Mouse (Mus musculus) thymus, adult 18-20 months (tissue): ENCODE measurements around the gene Gpat2.

Experiments used
- DNase-seq, 2 experiments: peaks; one replicate each; pipeline ENCODE4 v3.0.0; 2022; ENCODE audit warnings: mixed read lengths in 2 of 2

Gpat2 gene

DNA sequence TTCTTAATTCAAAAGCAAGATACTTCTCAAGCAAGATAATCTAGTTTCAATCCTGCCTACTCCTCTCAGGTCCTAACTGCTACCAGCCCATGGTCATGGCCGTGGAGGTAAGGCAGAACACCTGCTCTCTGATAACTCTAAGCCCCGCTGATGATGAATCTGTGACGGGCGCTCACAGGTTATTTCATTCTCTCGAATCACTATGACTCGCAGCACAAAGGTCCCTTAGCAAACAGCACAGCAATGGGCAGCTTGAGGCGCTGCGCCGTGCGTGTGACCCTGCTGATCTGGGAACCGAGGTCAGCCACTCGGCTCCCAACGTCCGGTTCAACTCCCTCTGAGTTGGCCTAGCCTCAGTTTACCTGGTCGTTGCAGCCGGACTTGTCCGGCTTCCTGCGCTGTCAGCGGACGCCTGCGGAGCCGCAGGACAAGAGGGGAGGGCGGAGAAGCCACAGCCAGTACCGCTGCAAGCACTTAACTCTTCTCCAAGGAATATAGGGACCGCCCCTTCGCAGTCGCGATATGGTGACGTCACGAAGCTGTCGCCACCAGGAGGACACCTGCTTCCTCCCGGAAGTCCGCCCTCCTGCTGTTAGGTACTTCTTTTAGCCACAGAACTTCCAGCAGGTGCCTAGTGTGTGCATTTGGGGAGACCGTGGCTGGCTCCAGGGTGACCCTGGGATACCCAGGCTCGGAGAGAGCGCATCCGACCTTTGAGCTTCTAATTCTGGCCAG is 19.2 kb downstream of the Gpat2 start, which contains the start of gene Fahd2a:
Gene Fahd2a, minus strand, starts transcription at position 511 of the 735 bp plus-strand sequence.
- peak; percentile 78 to 85 for DNase-seq

GRCm38 (mm10) chr2:127446847-127447246 is 21.8 kb downstream of the Gpat2 start:
- no peak for DNase-seq

DNA sequence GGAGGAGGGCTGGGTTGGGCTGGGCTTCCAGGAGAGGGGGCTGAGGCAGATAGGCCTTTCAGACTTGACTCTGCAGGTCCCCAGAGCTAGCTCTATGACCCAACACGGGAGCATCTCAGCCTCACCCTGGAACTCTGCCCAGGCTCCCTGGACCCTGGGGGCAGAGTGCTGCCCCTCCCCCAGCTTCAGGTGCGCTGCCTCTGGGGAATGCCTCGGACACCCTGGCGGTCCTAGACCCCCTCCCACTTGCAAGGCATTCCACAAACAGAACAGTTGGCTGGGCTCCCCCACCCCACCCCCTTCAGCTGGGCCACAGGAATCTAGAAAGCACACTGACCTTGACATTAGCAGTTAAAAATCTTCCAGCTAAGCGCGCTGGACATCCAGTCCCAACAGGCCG is 24.7 kb downstream of the Gpat2 start:
- DNase-seq: no peak

GRCm38 (mm10) chr2:127451748-127452147 is 26.7 kb downstream of the Gpat2 start:
- DNase-seq: no peak

DNA sequence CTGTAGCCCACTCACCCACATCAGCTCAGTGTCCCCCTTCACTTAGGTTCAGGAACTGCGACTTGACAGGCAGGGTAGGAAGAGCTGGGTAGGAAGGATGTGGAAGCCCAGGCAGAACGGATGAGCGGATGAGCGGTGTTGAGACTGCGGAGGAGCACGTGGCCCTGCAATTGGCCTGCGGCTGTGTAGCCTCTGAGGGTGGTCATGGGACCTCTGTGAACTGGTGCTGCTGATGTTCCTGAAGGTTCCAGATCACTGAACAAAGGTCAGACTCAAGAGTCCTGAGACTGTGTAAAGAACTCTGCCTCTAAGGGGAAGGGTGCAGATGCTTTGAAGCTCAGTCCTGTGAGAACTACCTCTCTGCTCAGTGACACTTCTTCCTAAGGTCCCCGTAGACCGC is 28.1 kb downstream of the Gpat2 start:
- DNase-seq: no peak

DNA sequence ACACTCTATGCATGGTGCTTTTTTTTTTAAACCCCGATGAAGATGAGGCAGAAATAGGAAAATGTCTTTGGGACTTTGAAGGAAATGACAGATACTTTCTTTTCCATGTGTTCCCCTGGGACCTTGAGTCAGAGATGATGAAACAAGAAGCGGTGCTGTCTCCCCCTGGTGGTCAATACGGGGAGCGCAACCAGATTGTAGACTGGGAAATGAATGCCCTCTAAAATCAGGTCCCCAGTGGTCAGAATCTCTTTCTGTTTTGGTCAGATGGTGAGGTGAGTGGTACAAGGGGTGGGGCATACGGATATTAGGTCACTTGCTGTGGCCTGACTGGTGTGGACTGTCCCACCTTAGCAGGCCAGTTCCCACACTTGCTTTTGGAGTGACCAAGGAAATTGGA is 28.8 kb downstream of the Gpat2 start:
- peak in 1 of 2 experiments; percentile 24 for DNase-seq

- DNase-seq: no peak
Measured at GRCm38 (mm10) chr2:127459341-127459740, 34.3 kb downstream of the Gpat2 start.

GRCm38 (mm10) chr2:127461351-127461750 is 36.4 kb downstream of the Gpat2 start:
- DNase-seq: no peak

GRCm38 (mm10) chr2:127462314-127462713 is 37.3 kb downstream of the Gpat2 start:
- no peak for DNase-seq

DNA sequence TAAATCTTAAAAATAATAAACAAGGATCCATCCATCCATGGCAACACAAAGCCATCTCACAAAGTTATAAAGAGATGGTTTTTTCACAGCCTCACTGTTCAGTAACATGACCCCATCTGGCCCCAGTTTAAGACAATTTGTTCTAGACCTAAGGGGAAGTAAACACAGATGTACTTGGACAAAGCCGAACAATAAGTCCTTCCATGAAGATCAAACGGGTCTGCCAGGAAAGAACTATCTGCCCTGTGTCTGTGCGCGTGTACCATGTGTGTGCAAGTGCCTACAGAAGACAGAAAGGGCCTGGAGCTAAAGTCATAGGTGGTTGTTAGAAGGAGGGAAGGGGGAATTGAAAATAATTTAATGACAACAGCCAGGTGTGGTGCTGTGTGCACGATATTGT is 45.2 kb downstream of the Gpat2 start:
- DNase-seq: no peak

DNA sequence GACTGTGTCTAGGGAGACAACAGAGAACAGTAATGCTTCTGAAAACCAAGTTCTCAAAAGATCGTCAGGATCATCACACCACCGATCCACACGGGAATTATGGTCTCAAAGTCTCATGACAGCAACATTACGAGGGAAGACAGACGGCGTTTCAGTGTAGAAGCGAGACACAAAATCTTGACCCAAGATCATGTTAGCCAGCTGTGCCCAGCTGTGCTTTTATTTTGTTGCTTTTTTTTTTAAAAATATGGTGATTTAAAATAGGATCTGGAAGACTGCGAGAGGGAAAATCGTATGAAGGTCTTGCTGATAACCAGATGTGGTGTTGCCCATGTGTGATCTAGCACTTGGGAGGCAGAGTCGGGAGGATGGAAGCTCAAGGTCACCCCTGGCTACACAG is 45.7 kb downstream of the Gpat2 start:
- no peak for DNase-seq

GRCm38 (mm10) chr2:127471281-127471680 is 46.3 kb downstream of the Gpat2 start:
- no peak for DNase-seq

- no peak for DNase-seq
Measured at GRCm38 (mm10) chr2:127472279-127472678, 47.3 kb downstream of the Gpat2 start.

DNA sequence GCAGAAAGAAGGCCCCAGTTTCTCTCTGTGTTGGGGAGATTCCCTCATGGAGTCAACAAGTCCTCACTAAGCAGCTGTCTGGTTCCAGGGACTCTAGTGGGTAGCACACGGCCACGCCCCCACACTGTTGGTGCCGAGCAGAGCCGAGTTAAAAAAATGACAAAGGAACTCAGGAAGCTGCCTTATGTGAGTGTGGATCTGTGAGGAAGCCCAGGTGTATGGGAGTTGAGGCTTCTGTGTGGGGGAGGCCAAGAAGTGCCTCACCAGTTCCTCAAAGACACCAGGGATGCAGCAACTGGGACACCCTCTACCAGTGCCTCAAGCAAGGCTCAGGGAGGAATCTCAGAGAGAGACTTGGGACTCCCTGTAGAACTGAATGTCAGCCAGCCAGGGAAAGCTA is 54.2 kb downstream of the Gpat2 start:
- no peak for DNase-seq

GRCm38 (mm10) chr2:127479763-127480162 is 54.8 kb downstream of the Gpat2 start:
- no peak for DNase-seq

GRCm38 (mm10) chr2:127481841-127482532 is 57.0 kb downstream of the Gpat2 start:
- no peak for DNase-seq

- peak in 1 of 2 experiments; percentile 10 for DNase-seq
Measured at GRCm38 (mm10) chr2:127482533-127482911, 57.5 kb downstream of the Gpat2 start.

GRCm38 (mm10) chr2:127483001-127483400 is 58.0 kb downstream of the Gpat2 start:
- no peak for DNase-seq

DNA sequence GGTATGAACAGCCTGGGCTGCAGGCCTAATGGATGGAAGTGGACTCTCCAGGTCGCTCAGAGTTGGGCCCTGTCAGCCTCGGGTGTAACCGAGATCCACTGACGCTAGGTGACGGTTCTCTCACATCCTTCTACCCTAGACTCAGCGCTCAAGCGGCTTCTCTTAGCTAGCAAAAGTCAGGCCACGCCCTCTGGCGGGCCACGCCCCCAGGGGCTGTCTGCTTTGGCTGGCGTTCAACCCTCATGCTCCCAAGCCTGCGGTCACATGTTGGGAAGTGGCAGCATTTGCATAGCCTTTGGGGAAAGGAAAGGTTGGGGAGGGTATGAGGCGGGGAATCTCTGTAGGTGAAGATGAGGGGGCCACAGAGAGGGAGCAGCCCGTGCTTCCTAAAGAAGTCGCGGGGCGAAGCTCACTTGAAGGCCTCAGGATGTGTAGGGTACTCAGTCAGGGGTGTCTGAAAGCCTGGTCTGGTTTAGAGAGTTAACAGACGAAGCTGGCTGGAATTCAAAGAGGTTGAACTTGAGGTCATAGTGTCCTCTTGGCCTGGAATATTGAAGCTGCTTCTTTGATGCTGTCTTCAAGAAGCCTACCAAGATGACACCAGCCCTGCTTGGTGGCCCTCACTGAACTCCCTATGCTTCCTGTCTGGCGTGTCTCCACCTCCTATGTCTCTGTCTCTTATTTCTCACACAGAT is 59.6 kb downstream of the Gpat2 start:
- peak in 1 of 2 experiments; percentile 20 for DNase-seq
